Mouse (Mus musculus): ENCODE results near the gene Rxfp4.

Rxfp4 gene

GRCm38 (mm10) chr3:88628766-88629165, 24.2 kb downstream of the Rxfp4 start:
- DNase-seq (ENCODE audit: low spot score in 2 of 2) = no peak

- no peak for DNase-seq (ENCODE audit: low spot score in 2 of 2)
These were observed 25.4 kb downstream of the Rxfp4 start for GRCm38 (mm10) chr3:88627535-88627934.

DNA sequence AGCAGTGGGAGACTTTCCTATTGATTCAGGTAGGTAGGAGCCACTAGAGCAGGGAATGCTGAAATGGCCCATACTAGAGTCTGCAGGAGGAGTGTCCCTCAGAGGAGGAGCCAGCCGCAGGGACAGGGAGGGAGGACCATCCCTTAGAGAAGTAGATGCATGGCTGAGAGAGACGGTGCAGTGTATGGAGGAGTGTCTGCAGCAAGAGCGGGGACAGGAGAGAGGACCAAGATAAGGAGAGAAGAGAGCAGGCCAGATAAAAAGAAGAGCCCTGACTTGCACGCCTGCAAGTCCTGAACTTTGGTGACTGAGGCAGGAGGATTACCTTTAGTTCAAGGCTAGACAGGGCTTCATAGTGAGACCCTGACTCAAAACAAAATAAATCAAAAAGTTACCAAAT, 25.8 kb downstream of the Rxfp4 start:
- no peak for DNase-seq (ENCODE audit: low spot score in 2 of 2)

DNA sequence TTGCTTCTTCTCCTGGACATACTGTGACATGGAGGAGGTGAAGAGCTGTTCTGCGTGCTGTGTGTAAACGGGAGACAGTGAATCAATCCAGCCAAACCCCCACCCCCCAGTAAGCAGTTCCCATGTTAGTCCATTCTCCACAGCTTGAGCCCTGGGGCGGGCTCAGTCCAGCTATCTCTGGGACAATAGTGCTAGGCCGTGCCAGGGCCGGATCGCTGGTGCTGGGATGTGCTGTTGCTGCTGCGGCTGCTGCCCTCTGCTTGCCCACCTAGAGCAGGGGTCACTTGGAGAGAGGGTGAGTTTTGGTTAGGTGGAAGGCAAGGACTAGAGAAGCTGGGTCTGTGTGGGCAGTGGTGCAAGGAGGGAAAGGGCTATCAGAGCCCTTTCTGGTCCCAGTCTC, 26.6 kb downstream of the Rxfp4 start:
- DNase-seq (ENCODE audit: low spot score in 2 of 2) = no peak

- no peak for DNase-seq (ENCODE audit: low spot score in 2 of 2)
These were observed 27.4 kb downstream of the Rxfp4 start for GRCm38 (mm10) chr3:88625531-88625930.

DNA sequence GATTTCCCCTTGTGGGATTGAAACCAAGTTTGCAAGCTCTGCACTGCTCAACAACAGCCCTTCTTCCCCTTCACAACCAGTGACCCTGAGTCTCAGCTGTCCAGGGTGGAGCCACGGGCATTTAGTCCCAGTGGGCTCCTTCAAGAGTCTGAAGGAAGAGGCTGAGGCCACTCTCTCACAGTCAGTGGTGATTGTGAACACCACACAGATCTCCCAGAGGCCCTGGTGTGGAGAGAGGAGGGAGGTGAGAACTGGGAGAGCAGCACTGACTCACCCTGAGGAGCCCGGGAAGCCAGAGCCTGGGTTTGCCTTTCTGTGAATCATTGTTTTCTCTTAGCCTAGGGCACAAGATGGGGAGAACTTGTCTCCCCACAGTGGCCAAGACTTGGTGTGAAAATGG, 28.0 kb downstream of the Rxfp4 start:
- DNase-seq (ENCODE audit: low spot score in 2 of 2) = no peak

DNA sequence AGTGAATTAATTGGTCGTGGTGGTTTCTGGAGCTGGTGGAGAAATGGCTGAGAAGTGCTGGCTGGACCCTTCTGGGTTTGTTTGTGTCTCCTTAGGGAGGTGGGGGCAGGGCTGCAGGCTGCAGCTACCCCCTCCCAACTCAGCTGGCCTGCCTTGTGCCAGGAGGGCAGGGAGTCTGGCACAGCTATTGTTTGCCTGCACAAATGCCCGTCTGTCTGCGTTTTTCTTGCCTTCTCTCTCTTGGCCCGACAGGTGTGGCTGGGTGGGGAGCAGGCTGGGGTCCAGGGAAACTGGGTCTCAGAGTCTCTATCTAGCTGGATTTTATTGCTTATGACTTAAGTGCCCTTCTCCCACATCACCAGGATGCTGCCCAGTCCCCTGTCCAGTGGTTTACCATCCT, 28.6 kb downstream of the Rxfp4 start:
- no peak for DNase-seq (ENCODE audit: low spot score in 2 of 2)

- peak in 1 of 2 experiments; percentile 48 for DNase-seq (ENCODE audit: low spot score in 2 of 2)
These were observed 29.4 kb downstream of the Rxfp4 start for GRCm38 (mm10) chr3:88623346-88624135.

DNA sequence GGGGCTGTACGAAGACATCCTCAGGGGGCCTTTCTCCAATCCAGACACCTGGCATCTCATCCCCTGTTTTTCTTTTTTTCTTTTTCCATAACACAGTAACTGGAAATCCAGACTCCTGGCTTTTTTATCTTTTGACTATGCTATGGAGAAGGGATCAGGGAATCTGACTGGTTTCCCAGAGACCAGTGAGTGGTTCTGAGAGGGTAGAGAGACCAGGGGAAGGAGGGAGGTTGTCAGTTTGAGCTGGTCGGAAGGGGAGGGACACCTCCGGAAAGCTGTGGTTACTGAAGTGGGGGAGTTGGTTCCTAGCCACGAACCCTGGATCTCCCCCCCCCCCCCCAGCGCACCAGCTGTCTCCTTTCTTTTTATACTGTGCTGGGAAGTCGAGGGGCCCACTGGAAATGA, 30.0 kb downstream of the Rxfp4 start:
- no peak for DNase-seq (ENCODE audit: low spot score in 2 of 2)

GRCm38 (mm10) chr3:88622113-88622940, 30.6 kb downstream of the Rxfp4 start:
- no peak for DNase-seq (ENCODE audit: low spot score in 2 of 2)

DNA sequence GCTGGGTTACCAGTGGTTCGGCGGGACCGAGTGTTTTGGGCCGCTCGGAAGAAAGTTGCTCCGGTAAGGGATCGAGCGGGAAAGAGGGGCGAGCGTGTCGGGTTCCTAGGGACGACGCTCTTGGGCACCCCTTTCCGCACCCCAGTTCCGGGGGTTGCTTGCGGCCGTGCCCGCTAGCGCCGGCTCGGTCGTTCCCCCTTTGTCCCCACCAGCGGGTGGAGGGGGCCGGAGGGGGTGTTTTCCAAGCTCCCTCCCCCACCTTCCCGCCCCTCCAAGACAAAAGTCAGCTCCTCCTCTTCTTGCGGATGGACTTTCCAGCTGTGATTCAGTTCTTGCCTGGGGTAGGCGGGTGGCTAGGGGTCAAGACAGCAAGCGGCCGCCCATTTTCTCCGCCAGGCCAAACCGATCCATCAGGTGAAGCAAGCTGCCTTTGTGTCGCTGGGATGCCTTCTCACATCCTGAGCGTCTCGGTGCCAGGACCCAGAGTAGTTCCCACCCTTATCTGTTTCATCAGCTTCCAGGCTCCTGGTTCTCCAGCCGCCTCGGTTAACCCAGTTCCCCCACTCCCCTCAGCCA, 31.3 kb downstream of the Rxfp4 start:
- DNase-seq (ENCODE audit: low spot score in 2 of 2) = no peak

- no peak for DNase-seq (ENCODE audit: low spot score in 2 of 2)
These were observed 31.9 kb downstream of the Rxfp4 start for GRCm38 (mm10) chr3:88620992-88621536.

GRCm38 (mm10) chr3:88620146-88620991, 32.6 kb downstream of the Rxfp4 start:
- DNase-seq (ENCODE audit: low spot score in 2 of 2) = no peak

DNA sequence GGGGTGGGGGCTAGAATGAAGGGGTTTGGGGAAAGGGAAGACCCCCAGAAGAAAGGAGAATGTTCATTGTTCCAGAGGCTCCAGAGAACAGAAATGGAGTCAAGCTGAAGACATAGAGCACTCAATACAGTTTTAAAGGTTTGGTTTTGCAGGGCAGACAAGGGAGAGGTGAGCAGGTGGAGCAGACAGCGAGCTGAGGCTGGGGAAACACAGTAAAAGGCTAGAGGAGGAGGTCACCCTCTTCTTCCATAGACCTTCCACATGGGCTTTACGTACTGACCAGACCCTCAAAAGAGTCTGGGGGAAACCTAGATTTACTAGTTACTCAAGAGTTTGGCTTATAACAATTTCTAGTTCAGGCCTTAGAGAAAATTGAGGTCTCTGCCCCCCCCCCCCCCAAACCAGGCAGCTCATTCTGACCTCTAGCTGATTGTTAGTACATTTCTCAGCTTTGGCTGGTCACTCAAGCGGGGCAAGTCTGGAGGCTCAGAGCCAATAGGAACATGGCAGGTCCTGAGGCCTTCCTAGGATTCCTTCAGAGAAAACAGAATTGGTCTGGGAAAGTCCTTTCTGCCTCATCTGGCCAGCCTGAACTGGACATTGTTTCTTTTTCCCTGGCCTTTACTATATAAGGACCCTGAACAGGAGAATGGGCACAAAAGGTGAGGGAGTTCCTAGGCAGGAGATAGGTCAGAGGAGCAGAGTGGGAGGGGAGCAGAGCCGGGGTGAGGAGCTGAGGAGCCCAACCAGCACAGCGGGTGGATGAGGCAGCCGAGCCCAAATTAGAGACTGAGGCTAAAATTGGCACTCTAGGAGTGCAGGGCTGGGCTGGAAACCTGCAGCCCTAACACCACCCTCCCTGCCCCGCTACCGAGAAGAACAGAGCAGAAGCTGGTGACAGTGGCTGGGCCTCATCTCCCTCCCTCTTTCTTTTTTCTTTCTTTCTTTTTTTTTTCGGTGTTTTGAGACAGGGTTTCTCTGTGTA, 33.5 kb downstream of the Rxfp4 start:
- no peak for DNase-seq (ENCODE audit: low spot score in 2 of 2)

GRCm38 (mm10) chr3:88618074-88618871, 34.7 kb downstream of the Rxfp4 start:
- no peak for DNase-seq (ENCODE audit: low spot score in 2 of 2)

DNA sequence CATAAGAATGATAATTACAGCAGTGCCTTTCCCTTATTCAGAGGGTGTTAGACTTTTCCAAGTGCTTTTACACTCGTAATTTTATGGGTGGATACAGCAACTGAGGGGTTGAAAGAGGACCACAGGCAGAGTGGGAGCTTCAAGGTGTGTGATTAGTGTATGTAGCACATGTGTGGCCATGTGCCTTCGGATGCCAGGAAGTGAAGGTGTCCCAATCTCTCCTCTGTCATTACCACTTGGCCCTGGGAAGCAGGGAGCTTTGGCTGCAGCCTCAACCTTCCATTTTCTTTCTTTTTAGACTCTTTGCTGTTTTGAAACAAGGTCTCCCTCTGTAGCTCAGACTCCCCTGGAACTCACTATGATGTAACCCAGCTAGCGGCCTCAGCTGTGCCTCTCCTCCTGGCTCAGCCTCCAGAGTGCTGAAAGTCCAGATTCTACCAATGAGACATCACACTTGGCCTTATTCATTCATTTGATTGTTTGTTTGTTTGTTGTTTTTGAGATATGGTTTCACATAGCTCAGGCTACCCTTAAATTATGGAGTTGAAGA, 35.9 kb downstream of the Rxfp4 start:
- no peak for DNase-seq (ENCODE audit: low spot score in 2 of 2)

DNA sequence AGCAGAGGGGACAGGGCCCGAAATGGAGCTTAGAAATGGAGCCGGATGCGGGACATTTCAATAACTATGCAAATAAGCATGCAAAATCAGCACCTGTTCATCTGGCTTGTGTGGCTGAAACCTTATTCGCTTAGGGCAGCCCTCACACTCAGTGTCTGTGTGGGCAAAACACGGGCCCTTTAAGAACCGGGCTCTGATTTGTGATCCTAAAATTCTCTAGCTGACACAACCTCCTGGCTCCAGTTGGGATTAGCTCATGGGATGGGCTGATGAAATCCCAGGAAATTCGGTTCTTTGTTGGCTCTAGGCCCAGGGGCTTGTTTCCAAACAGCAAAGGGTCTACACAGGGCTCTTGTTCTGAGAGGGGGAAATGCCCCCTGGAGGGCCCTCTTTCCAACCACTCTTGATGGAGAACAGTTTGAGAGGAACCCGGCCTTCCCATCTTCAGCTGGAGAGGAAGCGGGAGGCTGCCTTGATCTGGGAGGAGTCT, 37.0 kb downstream of the Rxfp4 start:
- DNase-seq (ENCODE audit: low spot score in 2 of 2) = no peak

DNA sequence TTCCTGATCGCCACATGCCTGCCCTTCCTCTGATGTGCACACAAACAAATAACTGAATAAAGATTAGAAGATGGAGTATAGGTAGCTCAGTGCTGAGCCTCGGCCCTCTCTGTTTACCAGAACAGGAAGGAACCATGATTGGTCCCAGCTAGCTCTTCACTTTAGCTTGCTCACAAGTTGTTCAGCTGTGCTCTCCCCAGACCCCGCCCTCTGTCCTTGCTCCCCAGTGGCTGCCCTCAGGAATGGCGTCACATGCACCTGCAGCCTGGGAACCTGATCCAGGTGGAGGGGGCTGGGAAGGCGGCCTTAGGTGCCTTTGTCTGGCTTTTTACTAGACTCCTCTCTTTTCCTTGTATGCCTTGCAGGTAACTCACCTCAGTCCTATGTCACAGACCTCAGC, 37.8 kb downstream of the Rxfp4 start:
- no peak for DNase-seq (ENCODE audit: low spot score in 2 of 2)

DNA sequence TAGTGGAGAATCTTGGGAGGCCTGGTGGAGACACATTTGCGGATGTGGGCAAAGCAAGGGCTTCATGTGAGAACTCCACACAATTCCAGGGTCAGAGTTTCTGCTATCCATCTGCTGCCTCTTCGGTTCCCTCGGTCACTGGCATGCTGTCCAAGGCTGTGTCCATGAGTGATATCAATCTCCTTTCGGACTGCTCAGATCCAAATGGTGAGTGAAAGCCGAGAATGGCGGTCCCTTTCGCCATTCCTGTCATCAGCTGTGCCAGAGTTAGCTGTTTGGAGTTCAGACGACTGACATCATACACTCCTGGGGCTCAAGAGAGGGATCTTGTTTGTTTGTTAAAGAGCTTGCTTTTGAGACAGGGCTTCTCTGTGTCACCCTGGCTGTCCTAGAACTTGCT, 38.5 kb downstream of the Rxfp4 start:
- DNase-seq (ENCODE audit: low spot score in 2 of 2) = no peak

Measured in right cerebral cortex, postnatal 36 days (tissue).